Mouse (Mus musculus) liver, postnatal 0 days (tissue): ENCODE results near the gene Hmgcl. TPM values are rescaled to one million over a fixed set of nuclear protein-coding genes. Genes with fewer than 3 reads are reported as not detected.
A peak's percentile ranks its signal among the peaks of the same experiment; 100 is the strongest.

ENCODE experiments used
- ATAC-seq: fragments of 200-750 bp; cut with Nextera tagmentation; 2 replicates; pipeline ENCODE4 v1.8.0; 2017; ENCODE audit warnings: mild to moderate bottlenecking, moderate library complexity
- DNase-seq: peaks from one replicate; pipeline ENCODE4 v3.0.0-alpha.2; 2016
- H3K27ac ChIP-seq: fragments of 300-500 bp; sonication (generic); 2 replicates; pipeline ENCODE4 v1.5.1; 2014; ENCODE audit warnings: antibody characterized with exemption, moderate library complexity, mild to moderate bottlenecking, low read depth
- H3K27me3 ChIP-seq: fragments of 300-500 bp; sonication (generic); 2 replicates; pipeline ENCODE4 v1.6.1; 2014; ENCODE audit warnings: low read length, control low read depth, mixed read lengths; ENCODE audit not compliant: insufficient read depth
- H3K36me3 ChIP-seq: fragments of 300-500 bp; sonication (generic); replicated peaks from 2 replicates; pipeline ENCODE4 v1.6.1; 2014; ENCODE audit warnings: mild to moderate bottlenecking, control low read depth, low read length, moderate library complexity, mixed read lengths; ENCODE audit not compliant: insufficient read depth
- H3K4me1 ChIP-seq: fragments of 300-500 bp; sonication (generic); 2 replicates; pipeline ENCODE4 v1.6.1; 2014; ENCODE audit warnings: antibody characterized with exemption, mild to moderate bottlenecking, control low read depth; ENCODE audit not compliant: insufficient read depth
- H3K4me2 ChIP-seq: fragments of 300-500 bp; sonication (generic); 2 replicates; pipeline ENCODE4 v1.6.1; 2014; ENCODE audit warnings: low read depth, mild to moderate bottlenecking, low read length, moderate library complexity, mixed read lengths
- H3K4me3 ChIP-seq: fragments of 300-500 bp; sonication (generic); 2 replicates; pipeline ENCODE4 v1.5.1; 2014; ENCODE audit warnings: low read depth, low read length
- H3K9ac ChIP-seq: fragments of 300-500 bp; sonication (generic); replicated peaks from 2 replicates; pipeline ENCODE4 v1.6.1; 2014; ENCODE audit warnings: mild to moderate bottlenecking, moderate library complexity
- H3K9me3 ChIP-seq: fragments of 300-500 bp; sonication (generic); 2 replicates; pipeline ENCODE4 v1.6.1; 2016; ENCODE audit warnings: mild to moderate bottlenecking, control low read depth, low read length, mixed read lengths
- CTCF ChIP-seq: sonication (generic); IDR thresholded peaks from 2 replicates; pipeline ENCODE4 v1.5.1; 2016; ENCODE audit warnings: antibody characterized with exemption, low read depth
- EP300 ChIP-seq: IDR thresholded peaks from 2 replicates; pipeline ENCODE4 v1.6.1; 2016; ENCODE audit warnings: antibody characterized with exemption, low read depth, mild to moderate bottlenecking
- WGBS: fragments of 180-500 bp; shearing (Covaris S2); extraction: QIAGEN DNeasy Blood & Tissue Kit; methylation state at CpG from one replicate; pipeline ENCODE4 v1.1.7; 2014; ENCODE audit not compliant: insufficient replicate concordance; 5-methylcytosine and 5-hydroxymethylcytosine counted together
- polyA plus RNA-seq: library from polyadenylated mRNA; unstranded; fragments of >200 nt; fragmentation: Nextera tagmentation; extraction: Ambion mirVana; gene quantifications from 2 replicates; pipeline ENCODE4 v1.2.1, GENCODE M21; 2015

Gene Hmgcl
- polyA plus RNA-seq, 1 experiment from 2014 or later: 364 TPM

DNA sequence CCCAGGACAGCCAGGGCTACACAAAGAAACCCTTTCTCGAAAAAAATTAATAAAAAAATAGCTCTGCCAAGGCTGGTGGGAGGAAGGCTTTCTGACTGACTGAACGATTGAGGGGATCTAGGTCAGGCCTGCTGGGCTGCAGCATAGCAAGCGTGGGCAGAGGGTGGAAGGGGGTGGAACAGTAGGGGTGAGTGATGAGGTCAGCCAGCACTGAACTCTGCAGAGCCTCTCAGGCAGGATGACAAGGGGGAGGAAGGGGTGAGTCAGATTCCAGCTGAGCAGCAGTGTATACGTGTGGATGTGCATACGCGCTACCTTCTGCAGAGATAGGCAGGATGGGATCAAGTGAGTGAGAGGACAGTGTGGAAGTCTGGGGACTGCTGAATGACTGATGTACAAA, 3.7 kb downstream of the Hmgcl start:
- H3K36me3 ChIP-seq: peaks cover 21% of the 10 kb centered on the region
- DNase-seq: peak; percentile 48
- H3K27ac ChIP-seq: peak overlapping the region; percentile 77
- 56% methylated on average over 6 of the region's 6 CpGs for WGBS
- peaks cover 23% of the 10 kb centered on the region for H3K4me1 ChIP-seq
- no peaks in the 10 kb centered on the region for H3K27me3 ChIP-seq
- H3K4me3 ChIP-seq: no peak overlapping the region
- no peak for TF ChIP-seq CTCF
- no peak for TF ChIP-seq EP300
- peak; percentile 58 for ATAC-seq
- peak overlapping the region; percentile 28; the same call in 1 of the 2 replicates for H3K4me2 ChIP-seq
- no peaks in the 10 kb centered on the region; the same call in 1 of the 2 replicates for H3K9me3 ChIP-seq
- peak overlapping the region; percentile 24; the same call in 1 of the 2 replicates for H3K9ac ChIP-seq

DNA sequence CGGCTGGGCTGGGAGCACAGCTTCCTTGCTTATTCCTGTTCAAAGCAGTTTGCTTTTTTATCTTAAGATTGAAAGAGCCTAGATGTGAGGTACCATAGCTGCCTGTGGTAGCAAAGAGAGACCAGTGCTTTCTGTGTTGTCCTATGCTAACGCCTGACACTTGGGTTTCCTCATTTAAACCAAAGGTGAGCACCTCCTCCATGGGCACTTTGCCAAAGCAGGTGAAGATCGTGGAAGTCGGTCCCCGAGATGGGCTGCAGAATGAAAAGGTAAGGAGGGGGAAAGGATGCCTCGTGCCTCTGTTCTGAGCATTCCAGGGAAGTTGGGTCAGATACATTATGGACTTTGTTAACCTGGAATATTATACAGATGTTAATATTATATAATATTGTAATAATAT, 4.1 kb downstream of the Hmgcl start:
- DNase-seq (peak; percentile 62), ATAC-seq (peak; percentile 19; the same call in 1 of the 2 replicates)
- WGBS: 74% methylated on average over 6 of the region's 6 CpGs
- Histone ChIP-seq H3K27ac (peak overlapping the region; percentile 77), H3K9me3 (no peaks in the 10 kb centered on the region; the same call in 1 of the 2 replicates), H3K36me3 (peaks cover 22% of the 10 kb centered on the region), H3K4me1 (peaks cover 23% of the 10 kb centered on the region), H3K4me3 (no peak overlapping the region), H3K27me3 (no peaks in the 10 kb centered on the region), H3K4me2 (peak overlapping the region; percentile 28; the same call in 1 of the 2 replicates), H3K9ac (0 out of 2 replicates have a peak overlapping the region, but pooled peaks have one; percentile 24)
- no peak for TF ChIP-seq EP300
- TF ChIP-seq CTCF: no peak

DNA sequence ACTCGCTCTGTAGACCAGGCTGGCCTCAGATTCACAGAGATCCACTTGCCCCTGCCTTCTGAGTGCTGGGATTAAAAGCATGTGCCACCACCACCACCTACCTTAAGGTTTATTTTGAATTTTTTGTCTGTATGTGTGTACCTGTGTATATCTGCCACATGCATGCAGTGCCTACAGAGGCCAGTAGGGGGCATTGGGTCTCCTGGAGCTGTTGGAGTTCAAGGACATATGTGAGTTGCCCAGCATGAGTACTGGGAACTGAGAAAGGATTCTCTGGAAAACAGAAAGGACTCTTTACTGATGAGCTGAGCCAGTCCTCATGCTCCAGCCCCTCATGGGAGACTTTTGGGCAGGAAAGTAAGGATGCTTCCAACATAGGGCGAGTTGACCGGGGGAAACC, 5.3 kb downstream of the Hmgcl start:
- no peak for TF ChIP-seq EP300
- peak; percentile 57 for TF ChIP-seq CTCF
- Histone ChIP-seq H3K4me2 (no peak overlapping the region), H3K4me1 (peaks cover 19% of the 10 kb centered on the region), H3K4me3 (no peak overlapping the region), H3K9ac (no peak overlapping the region), H3K27me3 (no peaks in the 10 kb centered on the region), H3K27ac (no peak overlapping the region), H3K36me3 (peaks cover 28% of the 10 kb centered on the region), H3K9me3 (no peaks in the 10 kb centered on the region; the same call in 1 of the 2 replicates)
- peak; percentile 38 for DNase-seq
- WGBS: 97% methylated on average over 3 of the region's 3 CpGs
- ATAC-seq: no peak

DNA sequence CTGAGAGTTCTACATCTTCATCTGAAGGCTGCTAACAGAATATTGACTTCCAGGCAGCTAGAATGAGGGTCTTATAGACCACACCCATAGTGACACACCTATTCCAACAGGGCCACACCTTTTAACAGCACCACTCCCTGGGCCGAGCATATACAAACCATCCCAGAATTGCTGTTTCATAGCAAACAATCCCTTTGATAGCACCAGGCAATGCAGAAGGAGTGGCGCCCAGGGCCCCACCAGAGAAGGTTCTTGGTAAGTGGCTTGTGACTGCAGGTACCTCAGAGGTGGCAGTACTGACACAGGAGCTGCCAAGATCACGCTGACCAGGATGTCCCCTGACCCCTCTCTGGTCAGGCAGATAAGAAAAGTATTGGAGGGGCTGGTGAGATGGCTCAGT, 6.9 kb downstream of the Hmgcl start:
- H3K36me3 ChIP-seq: peaks cover 35% of the 10 kb centered on the region
- H3K4me1 ChIP-seq: peaks cover 17% of the 10 kb centered on the region
- H3K9me3 ChIP-seq: no peaks in the 10 kb centered on the region; the same call in 1 of the 2 replicates
- H3K27me3 ChIP-seq: no peaks in the 10 kb centered on the region
- no peak overlapping the region for H3K4me2 ChIP-seq
- DNase-seq (no peak), ATAC-seq (no peak)
- TF ChIP-seq EP300: no peak
- TF ChIP-seq CTCF: no peak
- no peak overlapping the region for H3K9ac ChIP-seq
- H3K4me3 ChIP-seq: no peak overlapping the region
- 76% methylated on average over 3 of the region's 3 CpGs for WGBS
- H3K27ac ChIP-seq: no peak overlapping the region

DNA sequence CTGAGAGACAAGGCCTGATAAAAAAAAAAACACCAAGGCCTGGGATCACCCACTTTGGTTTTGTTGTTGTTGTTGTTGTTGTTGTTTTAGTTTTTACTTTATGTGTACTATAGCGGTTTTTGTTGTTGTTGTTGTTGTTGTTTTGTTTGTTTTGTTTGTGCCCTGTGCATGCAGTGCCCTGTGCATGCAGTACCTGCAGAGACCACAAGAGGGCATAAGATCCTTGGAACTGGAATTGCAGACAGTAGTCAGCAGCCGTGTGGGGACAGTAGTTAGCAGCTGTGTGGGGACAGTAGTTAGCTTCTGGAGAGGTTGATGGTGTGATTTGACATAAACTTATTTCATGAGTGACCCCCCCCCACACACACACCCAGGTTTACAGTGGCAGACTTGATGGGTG, 8.0 kb downstream of the Hmgcl start:
- WGBS: 14% methylated on average over 2 of the region's 2 CpGs
- H3K9ac ChIP-seq: no peak overlapping the region
- H3K27ac ChIP-seq: no peak overlapping the region
- peak; percentile 89 for DNase-seq
- no peak overlapping the region for H3K4me3 ChIP-seq
- no peaks in the 10 kb centered on the region for H3K27me3 ChIP-seq
- H3K36me3 ChIP-seq: peaks cover 44% of the 10 kb centered on the region
- TF ChIP-seq EP300 (no peak), CTCF (peak; percentile 98)
- H3K9me3 ChIP-seq: no peaks in the 10 kb centered on the region; the same call in 1 of the 2 replicates
- no peak for ATAC-seq
- H3K4me2 ChIP-seq: no peak overlapping the region
- H3K4me1 ChIP-seq: peaks cover 15% of the 10 kb centered on the region

DNA sequence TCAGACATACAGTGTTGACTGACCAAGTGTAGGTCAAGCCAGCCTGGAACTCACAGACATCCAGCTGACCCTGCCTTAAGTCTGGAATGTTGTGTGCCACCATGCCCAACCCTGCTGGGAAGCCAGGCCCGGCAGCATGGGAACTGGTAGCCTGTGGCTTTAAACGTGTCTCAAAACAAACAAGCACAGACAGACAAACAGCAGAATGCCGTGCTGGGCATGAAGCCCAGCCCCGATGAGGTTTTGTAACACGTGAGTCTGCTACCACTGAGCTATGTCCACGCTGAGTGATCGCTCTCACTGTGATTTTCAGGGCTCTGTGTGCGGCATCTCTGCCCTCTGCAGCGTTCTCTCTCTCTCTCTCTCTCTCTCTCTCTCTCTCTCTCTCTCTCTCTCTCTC, 9.6 kb downstream of the Hmgcl start:
- H3K4me2 ChIP-seq: no peak overlapping the region
- H3K9me3 ChIP-seq: no peaks in the 10 kb centered on the region; the same call in 1 of the 2 replicates
- no peak overlapping the region for H3K4me3 ChIP-seq
- H3K27ac ChIP-seq: peak overlapping the region; percentile 74
- DNase-seq: peak; percentile 60
- peak; percentile 43 for ATAC-seq
- no peaks in the 10 kb centered on the region for H3K27me3 ChIP-seq
- no peak for TF ChIP-seq CTCF
- TF ChIP-seq EP300: no peak
- WGBS: 72% methylated on average over 9 of the region's 9 CpGs
- H3K36me3 ChIP-seq: peaks cover 57% of the 10 kb centered on the region
- peak overlapping the region; percentile 31; the same call in 1 of the 2 replicates for H3K9ac ChIP-seq
- peaks cover 15% of the 10 kb centered on the region for H3K4me1 ChIP-seq
